Mouse (Mus musculus) forebrain, embryonic 15.5 days (tissue): Measurements from ENCODE around the gene Nim1k. TPM values are rescaled to one million over a fixed set of nuclear protein-coding genes. Genes with fewer than 3 reads are reported as not detected.
"Not testable (repeated sequence)": the region's sequence is repeated elsewhere in the genome, so short reads cannot be mapped to it uniquely, and the experiment has no call there.

Source experiments
- ATAC-seq: fragments of 200-750 bp; cut with Nextera tagmentation; replicated peaks from 2 replicates; pipeline ENCODE4 v1.8.0; 2017; ENCODE audit warnings: mild to moderate bottlenecking, moderate TSS enrichment, moderate library complexity
- H3K27ac ChIP-seq: fragments of 300-500 bp; sonication (generic); replicated peaks from 2 replicates; pipeline ENCODE4 v1.5.1; 2015; ENCODE audit warnings: mild to moderate bottlenecking, inconsistent platforms
- H3K27me3 ChIP-seq: fragments of 300-500 bp; sonication (generic); 2 replicates; pipeline ENCODE4 v1.6.1; 2015; ENCODE audit warnings: inconsistent platforms
- H3K36me3 ChIP-seq: fragments of 300-500 bp; sonication (generic); 2 replicates; pipeline ENCODE4 v1.6.1; 2015; ENCODE audit warnings: mild to moderate bottlenecking, inconsistent platforms
- H3K4me1 ChIP-seq: fragments of 300-500 bp; sonication (generic); 2 replicates; pipeline ENCODE4 v1.6.1; 2015; ENCODE audit warnings: inconsistent platforms
- H3K4me2 ChIP-seq: fragments of 300-500 bp; sonication (generic); replicated peaks from 2 replicates; pipeline ENCODE4 v1.6.1; 2015; ENCODE audit warnings: mild to moderate bottlenecking, inconsistent platforms
- H3K4me3 ChIP-seq: fragments of 300-500 bp; sonication (generic); 2 replicates; pipeline ENCODE4 v1.5.1; 2015; ENCODE audit warnings: mild to moderate bottlenecking, inconsistent platforms
- H3K9ac ChIP-seq: fragments of 300-500 bp; sonication (generic); replicated peaks from 2 replicates; pipeline ENCODE4 v1.6.1; 2015; ENCODE audit warnings: mild to moderate bottlenecking, inconsistent platforms
- H3K9me3 ChIP-seq: fragments of 300-500 bp; sonication (generic); 2 replicates; pipeline ENCODE4 v1.6.1; 2016; ENCODE audit warnings: inconsistent platforms
- WGBS: fragments of 180-500 bp; shearing (Covaris S2); methylation state at CpG from one replicate; pipeline ENCODE4 v1.1.7; 2015; ENCODE audit warnings: mixed read lengths; 5-methylcytosine and 5-hydroxymethylcytosine counted together
- polyA plus RNA-seq: library from polyadenylated mRNA; unstranded; fragments of >200 nt; fragmentation: Nextera tagmentation; extraction: Ambion mirVana; gene quantifications from 2 replicates; pipeline ENCODE4 v1.2.1, GENCODE M21; 2015

Nim1k gene
- polyA plus RNA-seq, 1 experiment from 2014 or later, result 7.3 TPM

DNA sequence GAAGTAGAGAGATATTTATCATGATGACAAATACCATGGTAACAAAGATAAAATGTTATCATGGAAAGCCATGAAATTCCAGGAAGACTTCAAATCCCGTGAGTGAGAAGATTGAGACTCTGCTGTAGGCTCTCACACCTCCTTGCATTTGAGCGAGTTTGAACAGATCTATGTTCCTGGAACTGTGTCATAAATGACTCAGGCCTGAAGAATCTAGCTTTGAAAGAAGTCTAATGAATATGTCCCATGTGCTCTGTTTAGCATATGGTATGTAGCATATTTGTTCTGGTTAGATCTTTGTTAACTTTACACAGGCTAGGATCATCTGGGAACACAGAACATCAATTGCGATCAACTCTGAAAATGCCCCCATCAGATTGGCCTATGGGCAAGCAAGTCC is 33.2 kb downstream of the Nim1k start:
- no peaks in the 10 kb centered on the region for H3K9me3 ChIP-seq
- H3K27me3 ChIP-seq, result no peaks in the 10 kb centered on the region
- H3K27ac ChIP-seq, result no peak overlapping the region
- no peaks in the 10 kb centered on the region for H3K4me1 ChIP-seq
- no peak overlapping the region for H3K4me3 ChIP-seq
- H3K36me3 ChIP-seq, result no peaks in the 10 kb centered on the region
- no peak for ATAC-seq
- WGBS, result 93% methylated on average over 3 of the region's 3 CpGs
- no peak overlapping the region for H3K9ac ChIP-seq
- H3K4me2 ChIP-seq, result no peak overlapping the region

DNA sequence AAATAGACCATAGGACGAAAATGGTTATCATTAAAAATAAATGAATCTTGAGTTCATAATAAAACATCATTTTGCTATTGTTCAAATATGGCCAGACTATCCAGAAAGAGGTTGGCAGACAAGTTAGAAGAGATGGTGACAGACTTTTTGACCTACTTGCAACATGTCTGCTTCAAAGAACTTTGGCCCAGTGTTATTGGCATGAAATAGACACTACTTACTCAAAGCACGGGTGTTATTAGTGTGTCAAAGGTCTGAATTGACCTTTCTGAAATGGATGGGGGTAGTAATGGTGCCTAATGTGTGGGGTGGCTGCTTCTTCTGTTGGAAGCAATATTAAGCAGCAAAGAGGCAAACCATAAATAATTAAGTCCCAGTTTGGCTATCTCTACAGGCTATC is 39.6 kb downstream of the Nim1k start:
- H3K9me3 ChIP-seq, result no peaks in the 10 kb centered on the region
- H3K4me2 ChIP-seq, result no peak overlapping the region
- ATAC-seq, result no peak
- 0 out of 2 replicates have a peak, but pooled peaks cover 9% of the 10 kb centered on the region for H3K36me3 ChIP-seq
- no peaks in the 10 kb centered on the region for H3K4me1 ChIP-seq
- no peak overlapping the region for H3K27ac ChIP-seq
- no peak overlapping the region for H3K9ac ChIP-seq
- no peak overlapping the region for H3K4me3 ChIP-seq
- H3K27me3 ChIP-seq, result no peaks in the 10 kb centered on the region
- WGBS, result 90% methylated on average over 2 of the region's 2 CpGs

DNA sequence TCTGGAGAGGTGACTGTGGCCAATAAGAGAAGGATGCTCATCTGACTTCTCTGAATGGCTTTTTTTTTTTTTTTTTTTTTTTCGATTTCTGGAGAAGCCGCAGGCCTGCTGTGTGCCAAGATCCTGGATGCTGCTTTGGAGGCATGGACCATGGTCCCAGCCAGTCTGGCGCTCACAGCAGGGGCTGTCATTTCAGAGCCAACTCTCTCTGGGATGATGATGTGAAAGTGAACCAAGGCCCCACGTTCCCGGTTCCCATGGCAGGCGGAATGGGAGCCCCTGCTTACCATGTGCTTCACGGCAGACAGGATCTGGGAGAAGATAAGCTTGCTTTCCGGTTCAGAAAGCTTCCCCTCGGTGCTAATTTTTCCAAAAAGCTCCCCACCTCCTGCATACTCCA is 41.9 kb downstream of the Nim1k start:
- H3K9ac ChIP-seq, result no peak overlapping the region
- H3K9me3 ChIP-seq, result no peaks in the 10 kb centered on the region
- peaks cover 30% of the 10 kb centered on the region for H3K36me3 ChIP-seq
- H3K27ac ChIP-seq, result no peak overlapping the region
- peak; percentile 49 for ATAC-seq
- no peak overlapping the region for H3K4me2 ChIP-seq
- WGBS, result 69% methylated on average over 9 of the region's 9 CpGs
- H3K4me3 ChIP-seq, result no peak overlapping the region
- no peaks in the 10 kb centered on the region for H3K27me3 ChIP-seq
- no peaks in the 10 kb centered on the region for H3K4me1 ChIP-seq

GRCm38 (mm10) chr13:119713107-119713787 is 42.4 kb downstream of the Nim1k start:
- Histone ChIP-seq H3K27me3 (no peaks in the 10 kb centered on the region), H3K4me3 (no peak overlapping the region), H3K9me3 (no peaks in the 10 kb centered on the region), H3K4me2 (no peak overlapping the region), H3K9ac (no peak overlapping the region), H3K27ac (no peak overlapping the region), H3K4me1 (no peaks in the 10 kb centered on the region), H3K36me3 (peaks cover 35% of the 10 kb centered on the region)
- ATAC-seq, result 0 out of 2 replicates have a peak, but pooled peaks have one; percentile 12
- WGBS, result 75% methylated on average over 8 of the region's 8 CpGs

- H3K4me1 ChIP-seq, result no peaks in the 10 kb centered on the region
- H3K9me3 ChIP-seq, result no peaks in the 10 kb centered on the region
- H3K27ac ChIP-seq, result no peak overlapping the region
- 90% methylated on average over 11 of the region's 11 CpGs for WGBS
- H3K4me3 ChIP-seq, result no peak overlapping the region
- ATAC-seq, result no peak
- H3K9ac ChIP-seq, result no peak overlapping the region
- H3K4me2 ChIP-seq, result no peak overlapping the region
- H3K36me3 ChIP-seq, result peaks cover 40% of the 10 kb centered on the region
- no peaks in the 10 kb centered on the region for H3K27me3 ChIP-seq
Observed at GRCm38 (mm10) chr13:119712463-119712862, 43.2 kb downstream of the Nim1k start.

GRCm38 (mm10) chr13:119710268-119710610 is 45.4 kb downstream of the Nim1k start:
- WGBS, result 85% methylated on average over 10 of the region's 10 CpGs
- Histone ChIP-seq H3K36me3 (peaks cover 58% of the 10 kb centered on the region), H3K27me3 (no peaks in the 10 kb centered on the region), H3K4me1 (no peaks in the 10 kb centered on the region), H3K4me3 (no peak overlapping the region), H3K27ac (no peak overlapping the region), H3K4me2 (no peak overlapping the region), H3K9me3 (no peaks in the 10 kb centered on the region), H3K9ac (no peak overlapping the region)
- ATAC-seq, result no peak

- Histone ChIP-seq H3K4me3 (no peak overlapping the region), H3K4me1 (no peaks in the 10 kb centered on the region), H3K27me3 (no peaks in the 10 kb centered on the region), H3K27ac (no peak overlapping the region), H3K36me3 (peaks cover 64% of the 10 kb centered on the region), H3K9ac (no peak overlapping the region), H3K9me3 (no peaks in the 10 kb centered on the region), H3K4me2 (no peak overlapping the region)
- WGBS, result 90% methylated on average over 8 of the region's 8 CpGs
- ATAC-seq, result no peak; the same call in 1 of the 2 replicates
Observed at GRCm38 (mm10) chr13:119709388-119710267, 46.1 kb downstream of the Nim1k start.

DNA sequence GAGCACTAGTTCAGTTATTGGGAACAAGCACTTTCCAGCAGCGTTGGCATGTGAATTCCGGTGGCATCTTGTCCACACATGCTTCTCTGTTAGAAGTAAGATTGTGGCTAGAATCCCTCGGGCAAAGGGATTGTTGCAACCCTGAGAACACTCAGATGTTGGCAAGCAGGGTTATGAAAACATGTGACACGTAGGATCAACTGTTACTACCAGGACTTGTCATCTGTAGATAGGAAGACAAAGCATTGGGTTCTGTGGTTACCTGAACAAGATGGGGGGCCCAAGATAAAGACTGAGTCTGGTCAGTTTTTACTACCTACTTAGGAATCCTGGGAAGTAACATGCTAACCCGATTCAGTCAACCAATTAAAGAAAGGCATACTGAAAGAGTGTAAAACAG is 46.7 kb downstream of the Nim1k start:
- H3K27me3 ChIP-seq, result no peaks in the 10 kb centered on the region
- peaks cover 70% of the 10 kb centered on the region for H3K36me3 ChIP-seq
- H3K4me2 ChIP-seq, result no peak overlapping the region
- ATAC-seq, result no peak
- WGBS, result 89% methylated on average over 5 of the region's 5 CpGs
- no peak overlapping the region for H3K27ac ChIP-seq
- no peaks in the 10 kb centered on the region for H3K9me3 ChIP-seq
- no peaks in the 10 kb centered on the region for H3K4me1 ChIP-seq
- no peak overlapping the region for H3K4me3 ChIP-seq
- H3K9ac ChIP-seq, result no peak overlapping the region

DNA sequence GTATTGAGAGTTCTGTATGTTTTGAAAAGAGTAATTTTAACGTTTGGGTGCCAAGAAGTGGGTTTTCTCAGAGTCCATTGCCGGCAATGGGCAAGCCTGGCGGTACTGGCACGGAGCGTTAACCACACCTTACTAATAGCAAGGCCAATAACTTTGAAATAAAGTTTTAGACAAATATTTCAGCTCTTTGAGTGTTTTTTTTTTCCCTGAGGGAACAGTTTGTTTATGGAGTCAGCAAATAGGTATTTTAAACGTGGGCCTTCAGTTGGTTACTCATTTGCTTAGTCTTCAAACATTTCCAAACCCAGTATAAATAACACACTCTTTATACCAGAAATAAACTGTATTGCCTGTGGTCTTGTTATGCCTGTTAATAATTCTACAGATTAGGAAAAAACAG is 47.8 kb downstream of the Nim1k start:
- no peak for ATAC-seq
- H3K9ac ChIP-seq, result no peak overlapping the region

GRCm38 (mm10) chr13:119706953-119707352 is 48.7 kb downstream of the Nim1k start:
- ATAC-seq, result no peak
- no peaks in the 10 kb centered on the region for H3K4me1 ChIP-seq
- no peak overlapping the region for H3K27ac ChIP-seq
- no peaks in the 10 kb centered on the region for H3K9me3 ChIP-seq
- H3K36me3 ChIP-seq, result peaks cover 84% of the 10 kb centered on the region
- H3K4me3 ChIP-seq, result no peak overlapping the region
- no peak overlapping the region for H3K4me2 ChIP-seq
- H3K9ac ChIP-seq, result no peak overlapping the region
- 72% methylated on average over 7 of the region's 7 CpGs for WGBS
- H3K27me3 ChIP-seq, result no peaks in the 10 kb centered on the region

More for the DNA sequence above, 47.8 kb downstream of the Nim1k start:
- WGBS, result 92% methylated on average over 6 of the region's 6 CpGs
- Histone ChIP-seq H3K4me2 (no peak overlapping the region), H3K27me3 (no peaks in the 10 kb centered on the region), H3K4me1 (no peaks in the 10 kb centered on the region), H3K4me3 (no peak overlapping the region), H3K9me3 (no peaks in the 10 kb centered on the region), H3K27ac (no peak overlapping the region), H3K36me3 (peaks cover 79% of the 10 kb centered on the region)

- H3K4me3 ChIP-seq, H3K4me2 ChIP-seq, ATAC-seq, H3K9me3 ChIP-seq, H3K9ac ChIP-seq, H3K27me3 ChIP-seq, H3K27ac ChIP-seq, H3K4me1 ChIP-seq: not testable (repeated sequence)
- peaks cover 85% of the 10 kb centered on the region for H3K36me3 ChIP-seq
- 87% methylated on average over 8 of the region's 8 CpGs for WGBS
Observed at GRCm38 (mm10) chr13:119706278-119706880, 49.3 kb downstream of the Nim1k start.

DNA sequence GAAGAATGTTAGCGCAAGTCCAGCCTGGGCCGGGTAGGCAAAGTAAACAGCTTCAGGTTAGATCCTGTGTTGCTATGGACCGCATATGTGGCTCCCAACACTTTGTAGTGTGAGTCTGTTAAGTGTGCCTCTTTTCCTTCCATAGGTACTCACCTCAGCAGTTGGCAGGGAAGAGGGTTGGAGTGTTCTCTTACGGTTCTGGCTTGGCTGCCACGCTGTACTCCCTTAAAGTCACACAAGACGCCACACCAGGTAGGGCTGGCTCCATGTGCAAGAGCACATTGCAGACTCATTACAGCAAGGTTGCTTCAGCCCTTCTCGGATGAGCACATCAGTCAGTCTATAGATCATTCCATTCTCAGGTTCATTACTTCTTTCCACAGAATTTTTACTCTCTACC is 51.4 kb downstream of the Nim1k start:
- H3K27me3 ChIP-seq, result no peaks in the 10 kb centered on the region
- no peaks in the 10 kb centered on the region for H3K4me1 ChIP-seq
- no peak overlapping the region for H3K4me3 ChIP-seq
- no peak for ATAC-seq
- H3K9me3 ChIP-seq, result no peaks in the 10 kb centered on the region
- no peak overlapping the region for H3K4me2 ChIP-seq
- WGBS, result 89% methylated on average over 7 of the region's 7 CpGs
- no peak overlapping the region for H3K27ac ChIP-seq
- H3K9ac ChIP-seq, result no peak overlapping the region
- peaks cover 87% of the 10 kb centered on the region for H3K36me3 ChIP-seq
